Mouse (Mus musculus) liver, embryonic 12.5 days (tissue): ENCODE data around the gene Tmigd1. TPM values are rescaled to one million over a fixed set of nuclear protein-coding genes. Genes with fewer than 3 reads are reported as not detected.

Source experiments
- ATAC-seq: fragments of 200-750 bp; cut with Nextera tagmentation; 2 replicates; pipeline ENCODE4 v1.8.0; 2017; ENCODE audit warnings: moderate number of reproducible peaks, mild to moderate bottlenecking, moderate library complexity
- H3K27ac ChIP-seq: fragments of 300-500 bp; sonication (generic); 2 replicates; pipeline ENCODE4 v1.5.1; 2016; ENCODE audit warnings: mild to moderate bottlenecking
- H3K27me3 ChIP-seq: fragments of 300-500 bp; sonication (generic); replicated peaks from 2 replicates; pipeline ENCODE4 v1.6.1; 2016; ENCODE audit warnings: mild to moderate bottlenecking, moderate library complexity
- H3K36me3 ChIP-seq: fragments of 300-500 bp; sonication (generic); 2 replicates; pipeline ENCODE4 v1.6.1; 2016; ENCODE audit warnings: mild to moderate bottlenecking, moderate library complexity
- H3K4me1 ChIP-seq: fragments of 300-500 bp; sonication (generic); 2 replicates; pipeline ENCODE4 v1.6.1; 2016
- H3K4me2 ChIP-seq: fragments of 300-500 bp; sonication (generic); 2 replicates; pipeline ENCODE4 v1.6.1; 2016; ENCODE audit warnings: mild to moderate bottlenecking, moderate library complexity
- H3K4me3 ChIP-seq: fragments of 300-500 bp; sonication (generic); 2 replicates; pipeline ENCODE4 v1.5.1; 2016; ENCODE audit warnings: mild to moderate bottlenecking, moderate library complexity
- H3K9ac ChIP-seq: fragments of 300-500 bp; sonication (generic); 2 replicates; pipeline ENCODE4 v1.6.1; 2016; ENCODE audit warnings: mild to moderate bottlenecking, moderate library complexity
- H3K9me3 ChIP-seq: fragments of 300-500 bp; sonication (generic); replicated peaks from 2 replicates; pipeline ENCODE4 v1.6.1; 2016; ENCODE audit warnings: mild to moderate bottlenecking, moderate library complexity
- WGBS: fragments of 180-500 bp; shearing (Covaris S2); methylation state at CpG from one replicate; pipeline ENCODE4 v1.1.7; 2016; ENCODE audit not compliant: insufficient replicate concordance; 5-methylcytosine and 5-hydroxymethylcytosine counted together
- polyA plus RNA-seq: library from polyadenylated mRNA; unstranded; fragments of >200 nt; fragmentation: Nextera tagmentation; extraction: Ambion mirVana; gene quantifications from 2 replicates; pipeline ENCODE4 v1.2.1, GENCODE M21; 2016

Tmigd1 gene
- polyA plus RNA-seq, 1 experiment from 2014 or later = not detected

GRCm38 (mm10) chr11:76884451-76884850 is 17.5 kb upstream of the Tmigd1 start:
- WGBS = 50% methylated on average over 5 of the region's 5 CpGs
- Histone ChIP-seq H3K4me3 (no peak overlapping the region), H3K9me3 (no peaks in the 10 kb centered on the region), H3K36me3 (no peaks in the 10 kb centered on the region), H3K9ac (no peak overlapping the region), H3K27me3 (no peaks in the 10 kb centered on the region), H3K27ac (no peak overlapping the region), H3K4me2 (no peak overlapping the region), H3K4me1 (peaks cover 4% of the 10 kb centered on the region)
- no peak for ATAC-seq

DNA sequence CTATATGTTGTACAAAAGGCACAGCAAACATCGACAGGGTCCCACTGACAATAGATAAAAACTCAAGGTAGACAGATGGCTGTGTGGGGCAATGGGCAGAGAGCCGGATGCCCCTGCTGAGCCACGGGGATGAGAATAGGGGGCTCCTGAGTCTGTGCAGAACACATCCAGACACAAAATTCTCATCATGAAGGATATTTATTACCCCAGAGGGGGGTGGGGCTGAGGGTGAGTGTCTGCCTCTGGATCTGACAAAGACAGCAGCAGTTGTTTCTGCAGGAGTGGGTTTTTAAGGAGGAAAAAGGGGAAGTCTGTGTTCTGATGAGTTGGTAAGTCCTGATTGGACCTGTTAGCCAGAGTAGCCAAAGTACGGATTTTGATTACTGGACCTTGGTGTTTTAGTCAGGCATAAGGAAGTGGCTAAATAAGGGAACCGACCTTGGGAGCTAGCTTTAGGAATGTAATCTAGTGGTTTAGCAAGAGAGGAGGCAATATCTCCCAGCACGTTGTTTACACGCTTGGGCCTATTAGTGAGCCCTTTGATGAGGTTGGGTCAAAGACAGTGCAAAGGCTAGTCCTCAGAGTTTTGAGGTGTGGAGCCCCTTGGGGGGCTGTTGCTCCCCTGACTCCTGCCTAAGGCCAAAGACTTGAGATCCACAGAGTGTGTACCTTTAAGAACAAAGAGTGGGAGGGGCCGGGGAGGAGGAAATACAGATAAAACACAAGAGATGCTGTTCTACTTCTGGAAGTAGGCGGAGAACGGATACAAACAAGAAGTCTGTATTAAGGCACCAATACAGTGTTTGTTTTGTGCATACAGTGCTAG is 12.4 kb upstream of the Tmigd1 start:
- Histone ChIP-seq H3K4me1 (peaks cover 30% of the 10 kb centered on the region), H3K4me2 (peak overlapping the region; percentile 35; the same call in 1 of the 2 replicates), H3K9me3 (no peaks in the 10 kb centered on the region), H3K36me3 (no peaks in the 10 kb centered on the region), H3K4me3 (no peak overlapping the region), H3K27me3 (no peaks in the 10 kb centered on the region), H3K27ac (peak overlapping the region; percentile 42; the same call in 1 of the 2 replicates), H3K9ac (no peak overlapping the region)
- WGBS = 25% methylated on average over 10 of the region's 10 CpGs
- no peak for ATAC-seq

- no peak overlapping the region for H3K9ac ChIP-seq
- no peak for ATAC-seq
- no peak overlapping the region for H3K4me2 ChIP-seq
- H3K4me3 ChIP-seq = no peak overlapping the region
- no peak overlapping the region for H3K27ac ChIP-seq
- H3K4me1 ChIP-seq = peaks cover 30% of the 10 kb centered on the region
- no peaks in the 10 kb centered on the region for H3K9me3 ChIP-seq
- WGBS = 74% methylated on average over 7 of the region's 7 CpGs
- no peaks in the 10 kb centered on the region for H3K36me3 ChIP-seq
- no peaks in the 10 kb centered on the region for H3K27me3 ChIP-seq
Observed at GRCm38 (mm10) chr11:76891171-76891570, 10.8 kb upstream of the Tmigd1 start.

DNA sequence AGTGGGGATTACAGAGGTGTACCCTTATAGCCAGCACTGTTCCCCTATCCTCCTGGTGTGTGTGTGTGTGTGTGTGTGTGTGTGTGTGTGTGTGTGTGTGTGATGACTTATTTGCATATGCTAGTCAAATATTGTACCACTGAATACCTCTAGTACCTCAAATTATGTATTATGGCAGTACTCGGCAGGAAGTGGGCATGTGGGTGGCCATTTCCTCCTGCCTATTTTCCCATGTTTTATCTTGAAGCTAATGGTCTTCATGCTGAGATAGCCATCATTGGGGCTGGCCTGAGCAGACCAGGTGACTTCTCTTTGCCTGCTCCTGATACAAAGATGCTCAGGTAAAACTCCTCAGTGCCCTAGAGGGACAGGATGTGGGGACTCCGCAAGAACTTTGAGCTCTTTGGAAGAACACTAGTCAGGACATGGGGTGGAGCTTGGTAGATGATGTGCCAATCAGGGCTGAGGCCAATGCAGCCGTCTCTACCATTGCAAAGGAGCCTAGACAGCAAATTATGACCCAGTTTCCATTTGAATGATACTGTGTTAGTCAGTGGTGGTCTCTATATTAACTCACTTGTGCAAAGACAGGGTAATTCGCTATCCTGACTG is 10.1 kb upstream of the Tmigd1 start:
- no peaks in the 10 kb centered on the region for H3K36me3 ChIP-seq
- peaks cover 30% of the 10 kb centered on the region for H3K4me1 ChIP-seq
- no peak overlapping the region for H3K4me3 ChIP-seq
- no peak for ATAC-seq
- 58% methylated on average over 4 of the region's 4 CpGs for WGBS
- no peak overlapping the region for H3K4me2 ChIP-seq
- H3K9ac ChIP-seq = no peak overlapping the region
- H3K27me3 ChIP-seq = no peaks in the 10 kb centered on the region
- no peak overlapping the region for H3K27ac ChIP-seq
- no peaks in the 10 kb centered on the region for H3K9me3 ChIP-seq

DNA sequence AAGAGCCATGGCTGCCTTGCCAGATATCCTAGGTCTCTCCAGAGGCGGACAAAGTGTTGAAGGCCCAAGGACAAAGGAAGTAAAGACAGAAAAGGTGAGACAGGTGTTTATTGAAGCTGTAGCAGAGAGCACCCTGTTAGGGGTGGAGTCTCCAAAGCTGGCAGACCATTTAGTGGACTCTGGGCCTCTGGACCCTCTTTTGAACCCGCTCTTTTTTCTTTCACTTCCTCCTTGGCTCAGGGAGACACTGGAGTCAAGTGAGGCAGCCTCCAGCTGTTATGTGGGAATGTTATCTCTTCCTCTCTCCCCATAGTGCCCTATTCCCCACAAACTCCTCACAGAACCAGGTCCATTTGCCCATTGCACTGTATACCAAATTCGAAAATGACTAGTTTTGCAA is 9.0 kb upstream of the Tmigd1 start:
- no peak overlapping the region for H3K27ac ChIP-seq
- H3K36me3 ChIP-seq = no peaks in the 10 kb centered on the region
- WGBS = 48% methylated on average over 3 of the region's 3 CpGs
- H3K4me2 ChIP-seq = no peak overlapping the region
- peaks cover 30% of the 10 kb centered on the region for H3K4me1 ChIP-seq
- H3K4me3 ChIP-seq = no peak overlapping the region
- H3K9me3 ChIP-seq = no peaks in the 10 kb centered on the region
- no peaks in the 10 kb centered on the region for H3K27me3 ChIP-seq
- no peak overlapping the region for H3K9ac ChIP-seq
- ATAC-seq = no peak

DNA sequence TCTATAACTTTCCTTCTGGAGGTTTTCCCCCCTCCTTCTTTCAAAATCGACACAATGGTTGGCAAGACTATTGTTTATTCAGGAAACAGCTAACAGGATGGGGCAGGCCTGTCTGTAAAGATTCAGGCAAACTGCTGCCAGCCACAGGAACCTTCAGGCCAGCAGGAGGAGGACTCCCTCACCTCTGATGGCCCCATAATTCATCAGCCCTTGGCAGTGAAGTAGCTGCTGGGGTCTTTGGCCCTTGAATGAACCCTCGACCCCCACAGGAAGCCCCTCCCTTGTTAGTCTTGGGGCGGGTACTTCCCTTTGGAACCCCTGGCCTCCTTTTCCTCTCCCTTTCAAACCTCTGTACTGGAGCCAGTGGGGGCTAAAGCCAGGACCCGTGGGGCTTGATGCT is 8.4 kb upstream of the Tmigd1 start:
- Histone ChIP-seq H3K27ac (no peak overlapping the region), H3K9me3 (no peaks in the 10 kb centered on the region), H3K4me3 (no peak overlapping the region), H3K4me1 (peaks cover 30% of the 10 kb centered on the region), H3K9ac (no peak overlapping the region), H3K27me3 (no peaks in the 10 kb centered on the region), H3K36me3 (no peaks in the 10 kb centered on the region), H3K4me2 (no peak overlapping the region)
- 22% methylated on average over 4 of the region's 4 CpGs for WGBS
- ATAC-seq = 0 out of 2 replicates have a peak, but pooled peaks have one; percentile 51

DNA sequence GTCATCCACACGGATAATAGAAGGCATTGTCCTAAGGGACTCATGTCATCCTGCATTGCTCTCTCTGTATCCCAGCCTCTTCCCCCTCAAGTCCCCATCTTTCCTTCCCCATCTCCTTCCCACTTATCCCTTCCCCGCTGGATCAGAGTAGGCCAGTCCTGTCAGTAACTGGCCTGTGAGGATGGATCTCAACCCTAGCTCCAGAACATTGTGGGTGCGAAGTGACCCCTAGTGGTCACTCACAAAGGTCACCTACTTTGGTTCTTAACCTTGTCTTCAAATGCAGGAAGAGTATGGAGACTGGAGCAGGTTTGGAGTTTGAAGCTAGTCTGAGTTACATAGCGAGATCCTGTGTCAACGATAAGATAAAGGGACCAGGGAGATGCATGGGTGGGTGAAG is 7.7 kb upstream of the Tmigd1 start:
- Histone ChIP-seq H3K36me3 (no peaks in the 10 kb centered on the region), H3K27ac (no peak overlapping the region), H3K27me3 (no peaks in the 10 kb centered on the region), H3K4me2 (no peak overlapping the region), H3K4me3 (no peak overlapping the region), H3K9me3 (no peaks in the 10 kb centered on the region), H3K9ac (no peak overlapping the region), H3K4me1 (peaks cover 28% of the 10 kb centered on the region)
- WGBS = 16% methylated on average over 5 of the region's 5 CpGs
- no peak for ATAC-seq

- H3K27ac ChIP-seq = no peak overlapping the region
- H3K4me2 ChIP-seq = no peak overlapping the region
- no peaks in the 10 kb centered on the region for H3K9me3 ChIP-seq
- no peaks in the 10 kb centered on the region for H3K27me3 ChIP-seq
- no peak overlapping the region for H3K4me3 ChIP-seq
- peaks cover 15% of the 10 kb centered on the region for H3K4me1 ChIP-seq
- ATAC-seq = no peak
- H3K36me3 ChIP-seq = no peaks in the 10 kb centered on the region
- no peak overlapping the region for H3K9ac ChIP-seq
- WGBS = 59% methylated on average over 6 of the region's 6 CpGs
Observed at GRCm38 (mm10) chr11:76896360-76896759, 5.6 kb upstream of the Tmigd1 start.

- Histone ChIP-seq H3K27ac (no peak overlapping the region), H3K9ac (no peak overlapping the region), H3K4me1 (peaks cover 15% of the 10 kb centered on the region), H3K4me2 (no peak overlapping the region), H3K9me3 (no peaks in the 10 kb centered on the region), H3K4me3 (no peak overlapping the region), H3K36me3 (no peaks in the 10 kb centered on the region), H3K27me3 (no peaks in the 10 kb centered on the region)
- 37% methylated on average over 1 of the region's 1 CpGs for WGBS
- ATAC-seq = no peak
Observed at GRCm38 (mm10) chr11:76897126-76897525, 4.8 kb upstream of the Tmigd1 start.

DNA sequence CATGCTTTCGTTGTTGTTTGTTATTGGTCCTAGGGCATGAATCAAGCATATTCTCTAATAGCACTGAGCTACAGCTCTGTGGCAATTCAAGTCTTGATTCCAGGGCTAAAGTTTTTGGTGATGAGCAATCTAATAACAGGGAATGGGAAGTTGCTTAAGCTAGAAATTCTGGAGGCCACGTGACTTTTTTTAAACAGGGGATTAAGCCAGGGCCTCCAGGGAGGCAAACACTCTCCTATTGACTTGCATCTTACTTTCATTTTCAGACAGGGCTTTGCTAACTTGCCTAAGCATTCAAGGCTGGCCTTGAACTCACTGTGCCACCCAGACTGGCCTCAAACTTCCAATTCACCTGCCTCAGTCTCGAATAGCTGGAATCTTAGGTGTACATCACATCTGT is 4.1 kb upstream of the Tmigd1 start:
- Histone ChIP-seq H3K9me3 (no peaks in the 10 kb centered on the region), H3K4me1 (peaks cover 15% of the 10 kb centered on the region), H3K27ac (no peak overlapping the region), H3K9ac (no peak overlapping the region), H3K4me3 (no peak overlapping the region), H3K36me3 (no peaks in the 10 kb centered on the region), H3K27me3 (no peaks in the 10 kb centered on the region), H3K4me2 (no peak overlapping the region)
- 47% methylated on average over 3 of the region's 3 CpGs for WGBS
- ATAC-seq = no peak

DNA sequence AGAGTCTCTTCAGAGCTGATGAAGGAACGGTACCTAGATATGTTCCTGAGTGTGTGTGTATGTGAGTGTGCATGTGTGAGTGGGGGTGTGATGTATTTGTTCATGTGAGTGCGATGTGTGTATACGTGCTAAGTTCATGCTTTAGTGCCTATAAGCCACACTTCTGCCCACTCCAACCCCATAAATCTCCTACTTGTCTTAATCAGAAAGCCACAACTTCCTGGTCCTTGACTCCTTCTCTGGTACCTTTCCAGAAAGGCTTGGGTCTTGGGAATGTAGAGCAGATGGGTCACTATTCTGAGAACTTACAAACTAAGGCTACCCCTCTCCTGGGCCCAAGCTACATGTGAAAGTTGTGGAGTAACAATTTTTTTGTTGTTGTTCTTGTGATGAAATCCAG is 3.2 kb upstream of the Tmigd1 start:
- no peak for ATAC-seq
- Histone ChIP-seq H3K4me2 (no peak overlapping the region), H3K4me1 (peaks cover 7% of the 10 kb centered on the region; the same call in 1 of the 2 replicates), H3K27me3 (no peaks in the 10 kb centered on the region), H3K36me3 (no peaks in the 10 kb centered on the region), H3K27ac (no peak overlapping the region), H3K9me3 (no peaks in the 10 kb centered on the region), H3K9ac (no peak overlapping the region), H3K4me3 (no peak overlapping the region)
- WGBS = 58% methylated on average over 3 of the region's 3 CpGs
